Mouse (Mus musculus): ENCODE results near the gene Cldn24. TPM values are rescaled to one million over a fixed set of nuclear protein-coding genes. Genes with fewer than 3 reads are reported as not detected.

Gene Cldn24
- not detected in 2 replicates for polyA plus RNA-seq (2015; fragmentation: Nextera tagmentation; extraction: Ambion mirVana)

- H3K4me2 ChIP-seq: no peak within 1 kb of the TSS
- ATAC-seq (ENCODE audit: insufficient read depth): no peak
- no peak within 1 kb of the TSS for H3K4me3 ChIP-seq (replicated peaks)
- H3K27me3 ChIP-seq: no peaks in the 10 kb centered on the region
- WGBS (ENCODE audit: insufficient replicate concordance): 59% methylated on average over 6 of the region's 6 CpGs
- H3K9me3 ChIP-seq (replicated peaks): no peaks in the 10 kb centered on the region
- no peaks in the 10 kb centered on the region for H3K4me1 ChIP-seq (replicated peaks)
- H3K36me3 ChIP-seq (replicated peaks): no peaks in the 10 kb centered on the region
- H3K27ac ChIP-seq (replicated peaks): no peak within 1 kb of the TSS
- no peak within 1 kb of the TSS for H3K9ac ChIP-seq
Measured at GRCm38 (mm10) chr8:47821843-47822242, at the start of gene Cldn24. Gene Cldn24 (plus strand): TSS chr8:47822143.

- no peak overlapping the region for H3K9ac ChIP-seq
- no peaks in the 10 kb centered on the region for H3K9me3 ChIP-seq (replicated peaks)
- ATAC-seq (ENCODE audit: insufficient read depth): no peak
- no peak overlapping the region for H3K4me3 ChIP-seq (replicated peaks)
- H3K36me3 ChIP-seq (replicated peaks): no peaks in the 10 kb centered on the region
- no peaks in the 10 kb centered on the region for H3K27me3 ChIP-seq
- no peaks in the 10 kb centered on the region for H3K4me1 ChIP-seq (replicated peaks)
- H3K4me2 ChIP-seq: no peak overlapping the region
- H3K27ac ChIP-seq (replicated peaks): no peak overlapping the region
- WGBS (ENCODE audit: insufficient replicate concordance): 54% methylated on average over 5 of the region's 5 CpGs
Measured at GRCm38 (mm10) chr8:47772986-47773385, 49.0 kb upstream of the Cldn24 start.

- 73% methylated on average over 7 of the region's 7 CpGs for WGBS (ENCODE audit: insufficient replicate concordance)
- no peak overlapping the region for H3K9ac ChIP-seq
- no peak overlapping the region for H3K4me3 ChIP-seq (replicated peaks)
- no peaks in the 10 kb centered on the region for H3K4me1 ChIP-seq (replicated peaks)
- no peak for ATAC-seq (ENCODE audit: insufficient read depth)
- H3K27me3 ChIP-seq: no peaks in the 10 kb centered on the region
- no peaks in the 10 kb centered on the region for H3K9me3 ChIP-seq (replicated peaks)
- H3K4me2 ChIP-seq: no peak overlapping the region
- H3K36me3 ChIP-seq (replicated peaks): no peaks in the 10 kb centered on the region
- H3K27ac ChIP-seq (replicated peaks): no peak overlapping the region
Measured at GRCm38 (mm10) chr8:47777415-47777814, 44.5 kb upstream of the Cldn24 start.

GRCm38 (mm10) chr8:47779589-47779988, 42.4 kb upstream of the Cldn24 start:
- Histone ChIP-seq H3K27me3 (no peaks in the 10 kb centered on the region), H3K4me2 (no peak overlapping the region), H3K36me3 (replicated peaks) (no peaks in the 10 kb centered on the region), H3K9me3 (replicated peaks) (no peaks in the 10 kb centered on the region), H3K27ac (replicated peaks) (no peak overlapping the region), H3K4me3 (replicated peaks) (no peak overlapping the region), H3K9ac (no peak overlapping the region), H3K4me1 (replicated peaks) (no peaks in the 10 kb centered on the region)
- whole genome bisulfite sequencing (ENCODE audit: insufficient replicate concordance): 61% methylated on average over 6 of the region's 6 CpGs
- ATAC-seq (ENCODE audit: insufficient read depth): no peak

GRCm38 (mm10) chr8:47781881-47782280, 40.1 kb upstream of the Cldn24 start:
- 55% methylated on average over 4 of the region's 4 CpGs for WGBS (ENCODE audit: insufficient replicate concordance)
- ATAC-seq (ENCODE audit: insufficient read depth): no peak
- no peak overlapping the region for H3K4me3 ChIP-seq (replicated peaks)

GRCm38 (mm10) chr8:47783544-47783943, 38.4 kb upstream of the Cldn24 start:
- no peak for ATAC-seq (ENCODE audit: insufficient read depth)
- Histone ChIP-seq H3K4me1 (replicated peaks) (no peaks in the 10 kb centered on the region), H3K4me2 (no peak overlapping the region), H3K4me3 (replicated peaks) (no peak overlapping the region), H3K9ac (no peak overlapping the region), H3K27me3 (no peaks in the 10 kb centered on the region), H3K27ac (replicated peaks) (no peak overlapping the region), H3K36me3 (replicated peaks) (no peaks in the 10 kb centered on the region), H3K9me3 (replicated peaks) (no peaks in the 10 kb centered on the region)
- 62% methylated on average over 2 of the region's 2 CpGs for WGBS (ENCODE audit: insufficient replicate concordance)

More at GRCm38 (mm10) chr8:47781881-47782280, 40.1 kb upstream of the Cldn24 start:
- H3K36me3 ChIP-seq (replicated peaks): no peaks in the 10 kb centered on the region
- no peak overlapping the region for H3K9ac ChIP-seq
- no peaks in the 10 kb centered on the region for H3K27me3 ChIP-seq
- no peaks in the 10 kb centered on the region for H3K4me1 ChIP-seq (replicated peaks)
- H3K4me2 ChIP-seq: no peak overlapping the region
- no peaks in the 10 kb centered on the region for H3K9me3 ChIP-seq (replicated peaks)
- no peak overlapping the region for H3K27ac ChIP-seq (replicated peaks)

- Histone ChIP-seq H3K36me3 (replicated peaks) (no peaks in the 10 kb centered on the region), H3K4me1 (replicated peaks) (no peaks in the 10 kb centered on the region), H3K4me3 (replicated peaks) (no peak overlapping the region), H3K9me3 (replicated peaks) (no peaks in the 10 kb centered on the region), H3K27ac (replicated peaks) (no peak overlapping the region), H3K4me2 (no peak overlapping the region), H3K9ac (no peak overlapping the region), H3K27me3 (no peaks in the 10 kb centered on the region)
- WGBS (ENCODE audit: insufficient replicate concordance): 68% methylated on average over 6 of the region's 6 CpGs
- ATAC-seq (ENCODE audit: insufficient read depth): no peak
Measured at GRCm38 (mm10) chr8:47783944-47784343, 38.0 kb upstream of the Cldn24 start.

- Histone ChIP-seq H3K27me3 (no peaks in the 10 kb centered on the region), H3K4me1 (replicated peaks) (no peaks in the 10 kb centered on the region), H3K9ac (no peak overlapping the region), H3K4me2 (no peak overlapping the region), H3K27ac (replicated peaks) (no peak overlapping the region), H3K4me3 (replicated peaks) (no peak overlapping the region), H3K36me3 (replicated peaks) (no peaks in the 10 kb centered on the region), H3K9me3 (replicated peaks) (no peaks in the 10 kb centered on the region)
- no peak for ATAC-seq (ENCODE audit: insufficient read depth)
- WGBS (ENCODE audit: insufficient replicate concordance): 67% methylated on average over 7 of the region's 7 CpGs
Measured at GRCm38 (mm10) chr8:47784436-47784835, 37.5 kb upstream of the Cldn24 start.

GRCm38 (mm10) chr8:47786323-47786722, 35.6 kb upstream of the Cldn24 start:
- Histone ChIP-seq H3K4me1 (replicated peaks) (no peaks in the 10 kb centered on the region), H3K27ac (replicated peaks) (no peak overlapping the region), H3K4me2 (no peak overlapping the region), H3K9me3 (replicated peaks) (no peaks in the 10 kb centered on the region), H3K27me3 (no peaks in the 10 kb centered on the region), H3K9ac (no peak overlapping the region), H3K36me3 (replicated peaks) (no peaks in the 10 kb centered on the region), H3K4me3 (replicated peaks) (no peak overlapping the region)
- no peak for ATAC-seq (ENCODE audit: insufficient read depth)
- WGBS (ENCODE audit: insufficient replicate concordance): 82% methylated on average over 15 of the region's 15 CpGs

- H3K9ac ChIP-seq: no peak overlapping the region
- no peak overlapping the region for H3K4me2 ChIP-seq
- H3K27me3 ChIP-seq: no peaks in the 10 kb centered on the region
- H3K9me3 ChIP-seq (replicated peaks): no peaks in the 10 kb centered on the region
- WGBS (ENCODE audit: insufficient replicate concordance): 43% methylated on average over 10 of the region's 10 CpGs
- H3K27ac ChIP-seq (replicated peaks): no peak overlapping the region
- no peaks in the 10 kb centered on the region for H3K4me1 ChIP-seq (replicated peaks)
- H3K36me3 ChIP-seq (replicated peaks): no peaks in the 10 kb centered on the region
- no peak for ATAC-seq (ENCODE audit: insufficient read depth)
- H3K4me3 ChIP-seq (replicated peaks): no peak overlapping the region
Measured at GRCm38 (mm10) chr8:47787705-47788104, 34.2 kb upstream of the Cldn24 start.

- no peak overlapping the region for H3K9ac ChIP-seq
- no peaks in the 10 kb centered on the region for H3K27me3 ChIP-seq
- H3K4me3 ChIP-seq (replicated peaks): no peak overlapping the region
- 62% methylated on average over 9 of the region's 9 CpGs for WGBS (ENCODE audit: insufficient replicate concordance)
- H3K27ac ChIP-seq (replicated peaks): no peak overlapping the region
- H3K9me3 ChIP-seq (replicated peaks): no peaks in the 10 kb centered on the region
- H3K4me2 ChIP-seq: no peak overlapping the region
- no peak for ATAC-seq (ENCODE audit: insufficient read depth)
- H3K4me1 ChIP-seq (replicated peaks): no peaks in the 10 kb centered on the region
- H3K36me3 ChIP-seq (replicated peaks): no peaks in the 10 kb centered on the region
Measured at GRCm38 (mm10) chr8:47791986-47792385, 30.0 kb upstream of the Cldn24 start.

GRCm38 (mm10) chr8:47799438-47799837, 22.5 kb upstream of the Cldn24 start:
- 53% methylated on average over 6 of the region's 6 CpGs for WGBS (ENCODE audit: insufficient replicate concordance)
- ATAC-seq (ENCODE audit: insufficient read depth): no peak

More at GRCm38 (mm10) chr8:47799438-47799837, 22.5 kb upstream of the Cldn24 start:
- no peak overlapping the region for H3K4me2 ChIP-seq
- no peak overlapping the region for H3K4me3 ChIP-seq (replicated peaks)
- H3K27ac ChIP-seq (replicated peaks): no peak overlapping the region
- no peaks in the 10 kb centered on the region for H3K4me1 ChIP-seq (replicated peaks)
- no peaks in the 10 kb centered on the region for H3K27me3 ChIP-seq
- no peak overlapping the region for H3K9ac ChIP-seq
- no peaks in the 10 kb centered on the region for H3K9me3 ChIP-seq (replicated peaks)
- H3K36me3 ChIP-seq (replicated peaks): no peaks in the 10 kb centered on the region

All from liver, embryonic 15.5 days (tissue).